Mouse (Mus musculus) retina, embryonic 14.5 days (tissue): ENCODE data around the gene Tmem267.
A peak's percentile ranks its signal among the peaks of the same experiment; 100 is the strongest.

ENCODE experiments used
- DNase-seq: peaks from one replicate; pipeline ENCODE4 v3.0.0-alpha.2; 2015; ENCODE audit warnings: low spot score

Gene Tmem267

GRCm38 (mm10) chr13:119619735-119620134, 131.9 kb downstream of the Tmem267 start:
- DNase-seq = no peak

GRCm38 (mm10) chr13:119623634-119624033, 135.8 kb downstream of the Tmem267 start, which contains the start of gene Ccl28:
Ccl28 (plus strand) TSS chr13:119623819.
- no peak for DNase-seq

- peak; percentile 69 for DNase-seq
Observed at GRCm38 (mm10) chr13:119625952-119626351, 138.1 kb downstream of the Tmem267 start.

- DNase-seq = peak; percentile 97
Observed at GRCm38 (mm10) chr13:119631482-119632155, 143.8 kb downstream of the Tmem267 start.

GRCm38 (mm10) chr13:119632156-119632548, 144.3 kb downstream of the Tmem267 start:
- DNase-seq = no peak

- no peak for DNase-seq
Observed at GRCm38 (mm10) chr13:119635496-119635895, 147.7 kb downstream of the Tmem267 start.

GRCm38 (mm10) chr13:119637837-119638236, 150.0 kb downstream of the Tmem267 start:
- DNase-seq = no peak

- no peak for DNase-seq
Observed at GRCm38 (mm10) chr13:119638449-119638848, 150.6 kb downstream of the Tmem267 start.

- no peak for DNase-seq
Observed at GRCm38 (mm10) chr13:119639302-119639701, 151.5 kb downstream of the Tmem267 start.

GRCm38 (mm10) chr13:119640504-119640903, 152.7 kb downstream of the Tmem267 start:
- DNase-seq = peak; percentile 83

GRCm38 (mm10) chr13:119641145-119641544, 153.3 kb downstream of the Tmem267 start:
- DNase-seq = no peak

- no peak for DNase-seq
Observed at GRCm38 (mm10) chr13:119644769-119645168, 156.9 kb downstream of the Tmem267 start.

GRCm38 (mm10) chr13:119646511-119646910, 158.7 kb downstream of the Tmem267 start:
- no peak for DNase-seq

GRCm38 (mm10) chr13:119648891-119649698, 161.3 kb downstream of the Tmem267 start:
- DNase-seq = peak; percentile 40

GRCm38 (mm10) chr13:119649699-119650046, 161.8 kb downstream of the Tmem267 start:
- DNase-seq = no peak

- DNase-seq = no peak
Observed at GRCm38 (mm10) chr13:119654734-119655133, 166.9 kb downstream of the Tmem267 start.

- no peak for DNase-seq
Observed at GRCm38 (mm10) chr13:119656246-119656645, 168.4 kb downstream of the Tmem267 start.

GRCm38 (mm10) chr13:119656846-119657416, 169.1 kb downstream of the Tmem267 start:
- DNase-seq = no peak
